In the genomic region with DNA sequence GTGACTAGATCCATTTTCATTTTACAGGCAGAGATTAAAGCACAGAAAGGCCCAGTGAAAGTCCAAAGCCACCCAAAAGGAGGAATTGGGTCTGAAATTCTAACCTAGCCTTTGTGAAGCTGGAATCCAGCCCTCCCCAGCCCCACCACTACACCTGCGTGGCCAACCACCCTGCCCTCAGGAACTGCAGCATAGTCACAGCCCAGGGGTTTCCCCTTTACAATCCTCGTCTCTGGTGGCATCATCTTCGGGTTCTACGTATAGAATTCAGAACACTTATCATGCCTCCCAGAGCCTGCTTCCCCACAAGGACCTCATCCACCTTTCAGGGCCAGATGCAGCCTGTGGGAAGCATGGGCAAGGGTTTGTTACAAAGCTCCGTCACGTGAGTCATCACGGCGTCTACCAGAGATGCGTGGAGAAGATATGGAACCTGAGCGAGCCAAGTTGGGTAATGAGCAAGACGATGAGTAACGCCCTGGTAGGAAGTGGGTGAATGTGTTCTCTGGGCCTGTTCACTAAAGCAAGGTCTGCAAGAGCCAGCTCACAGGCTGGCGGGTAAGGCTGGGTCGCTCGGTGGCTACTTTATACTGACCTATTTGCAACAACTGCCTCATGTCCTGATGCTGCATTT, we compare ENCODE assay signal across 12 mouse cellular contexts.
DNase-seq lines count a peak whose midpoint lies in the region; ATAC-seq and TF ChIP-seq lines count a peak whose summit lies in the region.
"Had no signal": no experiment of that assay in that cellular context is flagged by ENCODE, and none has a peak within 500 bp of the region (broad histone marks: within the 10 kb centered on the region; RNA-seq: fewer than 3 reads in every experiment).

No protein-coding gene starts in this region.

- no peak for TF ChIP-seq EP300 in stomach, postnatal 0 days (optimal IDR thresholded peaks at IDR 0.05)

- ATAC-seq in hematopoietic stem cell, adult 5-6 weeks (replicated peaks in 1 of 2; ENCODE audit: insufficient read depth in 1 of 2, low FRiP score in 2 of 2, low TSS enrichment in 1 of 2, low read depth in 1 of 2, poor library complexity in 2 of 2, severe bottlenecking in 2 of 2) = peak; percentile 65 to 71; a peak in 3 of 4 replicates
- ATAC-seq in stomach, postnatal 0 days (ENCODE audit: low FRiP score, low TSS enrichment) = peak; percentile 43; the same call in 1 of the 2 replicates
- ATAC-seq in intestine, embryonic 16.5 days = no peak
- ATAC-seq: hindbrain, postnatal 0 days had no signal

- peak overlapping the region; percentile 78 for H3K27ac ChIP-seq in stomach, postnatal 0 days (replicated peaks)
- no peak overlapping the region for H3K27ac ChIP-seq in intestine, embryonic 16.5 days (ENCODE audit: low read length)
- H3K27ac ChIP-seq: heart, embryonic 13.5 days; hindbrain, postnatal 0 days had no signal

- WGBS in stomach, postnatal 0 days = 73% methylated on average over 15 of the region's 15 CpGs
- 91% methylated on average over 15 of the region's 15 CpGs for WGBS in intestine, embryonic 16.5 days

- H3K9ac ChIP-seq in stomach, postnatal 0 days (ENCODE audit: low read length) = no peak overlapping the region
- no peak overlapping the region for H3K9ac ChIP-seq in intestine, embryonic 16.5 days (ENCODE audit: low read depth, low read length)
- H3K9ac ChIP-seq: heart, embryonic 13.5 days; lung, embryonic 14.5 days had no signal

- no peaks in the 10 kb centered on the region for H3K4me1 ChIP-seq in stomach, postnatal 0 days (replicated peaks; ENCODE audit: control insufficient read depth, insufficient read depth)
- H3K4me1 ChIP-seq in intestine, embryonic 16.5 days (ENCODE audit: control insufficient read depth, insufficient read depth, low read length) = 0 out of 2 replicates have a peak, but pooled peaks cover 5% of the 10 kb centered on the region

- no peak overlapping the region for H3K4me3 ChIP-seq in stomach, postnatal 0 days (ENCODE audit: low read depth, low read length)
- H3K4me3 ChIP-seq in intestine, embryonic 16.5 days (ENCODE audit: low read length) = no peak overlapping the region
- H3K4me3 ChIP-seq: heart, embryonic 13.5 days had no signal

- DNase-seq in adrenal gland, adult 2 months = peak; percentile 61
- no peak for DNase-seq in adrenal gland, postnatal 4 days (ENCODE audit: low spot score in 2 of 2)
- peak; percentile 42 for DNase-seq in urinary bladder, adult 2 months (ENCODE audit: low spot score)
- no peak for DNase-seq in urinary bladder, postnatal 25 days (ENCODE audit: low spot score)
- no peak for DNase-seq in stomach, postnatal 0 days (ENCODE audit: low spot score)
- no peak for DNase-seq in ovary, adult 18-20 months (ENCODE audit: low spot score)
- DNase-seq: cerebellum, adult 11 months; lung, embryonic 14.5 days had no signal

- H3K4me2 ChIP-seq in stomach, postnatal 0 days (replicated peaks; ENCODE audit: low read depth) = no peak overlapping the region
- no peak overlapping the region for H3K4me2 ChIP-seq in intestine, embryonic 16.5 days (ENCODE audit: low read depth, low read length)
- H3K4me2 ChIP-seq: heart, embryonic 13.5 days; lung, embryonic 14.5 days had no signal

- H3K36me3 ChIP-seq in stomach, postnatal 0 days (ENCODE audit: control insufficient read depth, insufficient read depth, low read length) = no peaks in the 10 kb centered on the region
- no peaks in the 10 kb centered on the region for H3K36me3 ChIP-seq in intestine, embryonic 16.5 days (ENCODE audit: control insufficient read depth, insufficient read depth, low read length)
- H3K36me3 ChIP-seq: heart, embryonic 13.5 days had no signal

- no peaks in the 10 kb centered on the region for H3K9me3 ChIP-seq in stomach, postnatal 0 days (ENCODE audit: control insufficient read depth, low read length)
- H3K9me3 ChIP-seq in intestine, embryonic 16.5 days (ENCODE audit: control insufficient read depth, low read length) = no peaks in the 10 kb centered on the region
- H3K9me3 ChIP-seq: heart, embryonic 13.5 days had no signal

- no peak for TF ChIP-seq CTCF in stomach, postnatal 0 days (IDR thresholded peaks at IDR 0.05; ENCODE audit: low read depth)

- H3K27me3 ChIP-seq in stomach, postnatal 0 days (ENCODE audit: control insufficient read depth, insufficient read depth, low read length) = no peaks in the 10 kb centered on the region
- no peaks in the 10 kb centered on the region for H3K27me3 ChIP-seq in intestine, embryonic 16.5 days (replicated peaks; ENCODE audit: control insufficient read depth, insufficient read depth, low read length)
- H3K27me3 ChIP-seq: heart, embryonic 13.5 days had no signal

Comparison
In these comparisons a context has a peak if more than half of its experiments do, and no peak if none do; other contexts are left out.
1. DNase-seq: peak in adrenal gland, adult 2 months (single experiment) and urinary bladder, adult 2 months (single experiment); none in adrenal gland, postnatal 4 days (0 of 2), urinary bladder, postnatal 25 days (single experiment), stomach, postnatal 0 days (single experiment) and ovary, adult 18-20 months (single experiment).